Mouse (Mus musculus) neural tube, embryonic 14.5 days (tissue): ENCODE measurements around the gene Hnrnpa3. TPM values are rescaled to one million over a fixed set of nuclear protein-coding genes. Genes with fewer than 3 reads are reported as not detected.
"Not testable (repeated sequence)": the region's sequence is repeated elsewhere in the genome, so short reads cannot be mapped to it uniquely, and the experiment has no call there.

Experiments
- ATAC-seq: fragments of 200-750 bp; cut with Nextera tagmentation; 2 replicates; pipeline ENCODE4 v1.8.0; 2017; ENCODE audit warnings: low read depth, mild to moderate bottlenecking, moderate TSS enrichment, moderate library complexity
- H3K27ac ChIP-seq: fragments of 300-500 bp; sonication (generic); 2 replicates; pipeline ENCODE4 v1.5.1; 2014; ENCODE audit warnings: low read depth, mild to moderate bottlenecking, control low read depth, low read length, moderate library complexity, mixed read lengths
- H3K27me3 ChIP-seq: fragments of 300-500 bp; sonication (generic); 2 replicates; pipeline ENCODE4 v1.6.1; 2014; ENCODE audit warnings: low read length; ENCODE audit not compliant: control insufficient read depth, insufficient read depth
- H3K36me3 ChIP-seq: fragments of 300-500 bp; sonication (generic); 2 replicates; pipeline ENCODE4 v1.6.1; 2014; ENCODE audit warnings: low read length, mixed read lengths; ENCODE audit not compliant: control insufficient read depth, insufficient read depth
- H3K4me1 ChIP-seq: fragments of 300-500 bp; sonication (generic); 2 replicates; pipeline ENCODE4 v1.6.1; 2014; ENCODE audit warnings: low read length; ENCODE audit not compliant: control insufficient read depth, insufficient read depth
- H3K4me2 ChIP-seq: fragments of 300-500 bp; sonication (generic); 2 replicates; pipeline ENCODE4 v1.6.1; 2014; ENCODE audit warnings: mild to moderate bottlenecking, low read depth, low read length, control low read depth
- H3K4me3 ChIP-seq: fragments of 300-500 bp; sonication (generic); 2 replicates; pipeline ENCODE4 v1.5.1; 2014; ENCODE audit warnings: low read depth, low read length, control low read depth, mixed read lengths
- H3K9ac ChIP-seq: fragments of 300-500 bp; sonication (generic); replicated peaks from 2 replicates; pipeline ENCODE4 v1.6.1; 2014; ENCODE audit warnings: low read depth, mild to moderate bottlenecking, control low read depth, low read length, mixed read lengths
- H3K9me3 ChIP-seq: fragments of 300-500 bp; sonication (generic); 2 replicates; pipeline ENCODE4 v1.6.1; 2016; ENCODE audit warnings: low read length; ENCODE audit not compliant: control insufficient read depth
- WGBS: fragments of 180-500 bp; shearing (Covaris S2); extraction: QIAGEN DNeasy Blood & Tissue Kit; methylation state at CpG from one replicate; pipeline ENCODE4 v1.1.7; 2014; 5-methylcytosine and 5-hydroxymethylcytosine counted together
- polyA plus RNA-seq: library from polyadenylated mRNA; unstranded; fragments of >200 nt; fragmentation: Nextera tagmentation; extraction: Ambion mirVana; gene quantifications from 2 replicates; pipeline ENCODE4 v1.2.1, GENCODE M21; 2014

The Hnrnpa3 gene
- polyA plus RNA-seq = 130 and 168 TPM in 2 replicates

DNA sequence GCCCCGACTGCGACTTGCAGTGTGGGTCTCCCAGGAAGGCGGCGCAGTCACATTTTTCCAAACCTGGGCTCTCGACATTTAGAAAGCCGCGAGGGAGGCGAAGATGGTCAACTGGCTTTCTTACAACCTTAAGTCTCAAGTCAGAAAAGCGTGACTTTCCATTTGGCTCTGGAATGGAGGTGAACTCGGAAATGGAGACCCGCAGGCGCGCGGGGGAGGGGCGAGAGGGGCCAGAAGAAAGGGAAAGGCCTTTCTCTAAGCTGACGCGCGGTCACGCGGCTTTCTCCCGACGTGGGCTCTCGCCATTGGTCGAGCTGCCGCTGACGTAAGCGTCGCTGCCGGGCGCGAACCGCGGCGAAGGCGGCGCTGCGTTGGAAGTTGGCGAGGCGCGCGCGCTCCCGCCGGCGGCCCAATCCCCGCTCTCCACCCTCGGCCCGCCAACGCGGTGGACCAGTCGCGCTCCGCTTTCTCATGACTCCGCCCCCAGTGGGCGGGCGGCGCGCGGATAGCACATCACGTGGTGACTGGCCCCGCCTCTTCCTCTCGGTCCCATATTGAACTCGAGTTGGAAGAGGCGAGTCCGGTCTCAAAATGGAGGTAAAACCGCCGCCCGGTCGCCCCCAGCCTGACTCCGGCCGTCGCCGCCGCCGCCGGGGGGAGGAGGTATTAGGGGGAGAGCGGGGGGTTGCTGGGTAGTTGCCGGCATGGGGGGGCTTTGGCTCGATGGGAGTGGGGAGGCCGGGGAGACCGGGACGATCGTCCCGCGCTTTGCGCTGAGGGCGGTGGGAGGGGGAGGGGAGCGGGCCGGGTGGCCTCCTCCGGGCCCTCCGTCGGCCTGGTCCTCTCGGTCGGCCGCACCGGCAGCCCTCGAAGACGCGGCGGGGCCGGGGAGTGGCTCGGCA is at the start of gene Hnrnpa3:
Gene Hnrnpa3 (plus strand): TSS at position 535 of the 902 bp plus-strand sequence.
- Histone ChIP-seq H3K27ac (peak within 1 kb of the TSS; percentile 100), H3K27me3 (no peaks in the 10 kb centered on the region), H3K36me3 (peaks cover 17% of the 10 kb centered on the region), H3K4me1 (peaks cover 10% of the 10 kb centered on the region), H3K4me3 (peak within 1 kb of the TSS; percentile 73), H3K4me2 (peak within 1 kb of the TSS; percentile 74), H3K9ac (peak within 1 kb of the TSS; percentile 87), H3K9me3 (no peaks in the 10 kb centered on the region)
- peak; percentile 95 for ATAC-seq
- WGBS = under 1% methylated on average over 78 of the region's 102 CpGs

GRCm38 (mm10) chr2:75609971-75610370 is 49.1 kb upstream of the Hnrnpa3 start:
- Histone ChIP-seq H3K27me3 (no peaks in the 10 kb centered on the region), H3K36me3 (no peaks in the 10 kb centered on the region), H3K4me2 (peak overlapping the region; percentile 36; the same call in 1 of the 2 replicates), H3K9ac (0 out of 2 replicates have a peak overlapping the region, but pooled peaks have one; percentile 7), H3K4me1 (peaks cover 9% of the 10 kb centered on the region; the same call in 1 of the 2 replicates), H3K4me3 (no peak overlapping the region; the same call in 1 of the 2 replicates), H3K27ac (no peak overlapping the region), H3K9me3 (no peaks in the 10 kb centered on the region)
- no peak for ATAC-seq
- 70% methylated on average over 15 of the region's 15 CpGs for WGBS

GRCm38 (mm10) chr2:75610602-75611001 is 48.5 kb upstream of the Hnrnpa3 start:
- not testable (repeated sequence) for H3K4me3 ChIP-seq, H3K27me3 ChIP-seq, H3K4me1 ChIP-seq, H3K9me3 ChIP-seq, ATAC-seq, H3K36me3 ChIP-seq, H3K27ac ChIP-seq, H3K9ac ChIP-seq, H3K4me2 ChIP-seq
- 89% methylated on average over 7 of the region's 7 CpGs for WGBS

- H3K27me3 ChIP-seq = no peaks in the 10 kb centered on the region
- peaks cover 9% of the 10 kb centered on the region; the same call in 1 of the 2 replicates for H3K4me1 ChIP-seq
- no peak overlapping the region for H3K9ac ChIP-seq
- no peaks in the 10 kb centered on the region for H3K9me3 ChIP-seq
- no peaks in the 10 kb centered on the region for H3K36me3 ChIP-seq
- 86% methylated on average over 15 of the region's 15 CpGs for whole genome bisulfite sequencing
- no peak overlapping the region for H3K27ac ChIP-seq
- H3K4me2 ChIP-seq = no peak overlapping the region
- no peak for ATAC-seq
- H3K4me3 ChIP-seq = no peak overlapping the region
Observed at GRCm38 (mm10) chr2:75611041-75611805, 47.8 kb upstream of the Hnrnpa3 start.

DNA sequence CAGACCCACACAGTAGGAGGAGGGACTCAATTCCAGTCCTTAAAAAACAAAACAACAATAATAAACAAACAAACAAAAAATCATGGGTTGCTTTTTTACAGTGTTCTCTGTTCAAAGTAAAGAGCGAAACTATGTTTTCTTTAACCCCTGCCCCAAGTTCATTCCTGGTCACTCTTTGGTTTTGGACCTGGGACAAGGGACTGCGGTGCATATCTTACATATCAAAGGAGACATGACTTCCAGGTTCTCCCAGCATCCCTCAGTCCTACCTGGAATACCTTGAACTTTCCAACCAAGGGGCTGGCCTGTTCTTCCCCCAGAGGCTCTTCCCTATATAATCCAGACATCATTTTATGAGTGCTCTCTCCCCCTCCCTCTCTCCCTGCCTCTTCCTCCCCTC is 47.1 kb upstream of the Hnrnpa3 start:
- no peaks in the 10 kb centered on the region for H3K36me3 ChIP-seq
- peaks cover 9% of the 10 kb centered on the region; the same call in 1 of the 2 replicates for H3K4me1 ChIP-seq
- no peaks in the 10 kb centered on the region for H3K9me3 ChIP-seq
- H3K9ac ChIP-seq = no peak overlapping the region
- H3K4me2 ChIP-seq = no peak overlapping the region
- H3K27ac ChIP-seq = no peak overlapping the region
- WGBS = 95% methylated on average over 2 of the region's 2 CpGs
- ATAC-seq = no peak
- no peak overlapping the region for H3K4me3 ChIP-seq
- H3K27me3 ChIP-seq = no peaks in the 10 kb centered on the region

DNA sequence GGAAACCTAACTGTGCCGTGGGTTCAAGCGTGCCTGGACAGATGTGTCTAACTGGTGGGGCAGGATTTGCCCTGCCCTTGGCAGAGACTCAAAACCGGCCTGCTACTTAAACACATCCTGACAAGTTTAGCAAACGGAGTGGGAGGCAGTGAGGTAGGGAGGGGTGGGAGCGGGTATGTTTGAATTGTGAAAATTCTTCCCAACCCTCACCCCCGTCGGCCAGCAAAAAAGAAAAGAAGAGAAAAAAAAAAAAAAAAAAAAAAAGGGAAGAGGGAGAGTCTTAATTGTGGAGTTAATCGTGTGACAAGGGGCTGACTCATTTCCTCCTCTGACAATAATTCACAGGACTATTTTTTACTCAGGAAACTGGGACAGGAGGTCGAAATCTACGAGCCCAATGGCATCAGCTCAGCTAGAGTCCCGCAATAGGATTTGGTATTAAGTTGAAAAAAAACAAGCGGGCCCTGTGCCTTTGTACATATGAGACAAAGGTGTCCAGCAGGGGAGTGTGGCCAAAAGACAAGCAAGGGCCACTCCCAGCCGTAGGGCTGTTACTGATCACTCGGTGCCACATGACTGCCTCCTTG is 46.0 kb upstream of the Hnrnpa3 start:
- no peaks in the 10 kb centered on the region for H3K9me3 ChIP-seq
- H3K4me1 ChIP-seq = peaks cover 4% of the 10 kb centered on the region; the same call in 1 of the 2 replicates
- no peak overlapping the region for H3K4me2 ChIP-seq
- H3K4me3 ChIP-seq = no peak overlapping the region
- H3K27ac ChIP-seq = no peak overlapping the region
- H3K9ac ChIP-seq = no peak overlapping the region
- 22% methylated on average over 14 of the region's 14 CpGs for WGBS
- no peak for ATAC-seq
- no peaks in the 10 kb centered on the region for H3K27me3 ChIP-seq
- no peaks in the 10 kb centered on the region for H3K36me3 ChIP-seq

DNA sequence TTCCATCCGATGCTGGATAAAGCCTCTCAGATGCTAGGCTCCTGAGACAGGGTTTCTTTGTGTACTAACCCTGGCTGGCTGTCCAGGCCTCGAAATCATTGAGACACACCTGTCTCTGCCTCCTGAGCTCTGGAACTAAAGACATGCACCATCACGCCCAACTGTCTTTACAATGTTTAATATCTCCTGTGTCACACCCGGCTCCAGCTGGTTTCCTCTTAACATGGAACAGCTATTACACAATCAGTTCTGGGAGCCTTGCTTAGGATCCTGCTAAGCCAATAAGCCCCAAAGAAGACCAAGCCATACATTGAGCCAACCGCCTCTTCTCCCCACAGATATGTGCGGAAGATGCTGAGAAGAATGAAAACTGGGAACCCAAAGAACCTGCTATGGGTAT is 44.5 kb upstream of the Hnrnpa3 start:
- Histone ChIP-seq H3K27me3 (no peaks in the 10 kb centered on the region), H3K9ac (no peak overlapping the region), H3K4me1 (no peaks in the 10 kb centered on the region), H3K27ac (no peak overlapping the region), H3K9me3 (no peaks in the 10 kb centered on the region), H3K4me3 (no peak overlapping the region), H3K4me2 (no peak overlapping the region), H3K36me3 (no peaks in the 10 kb centered on the region)
- WGBS = 94% methylated on average over 6 of the region's 6 CpGs
- ATAC-seq = no peak

DNA sequence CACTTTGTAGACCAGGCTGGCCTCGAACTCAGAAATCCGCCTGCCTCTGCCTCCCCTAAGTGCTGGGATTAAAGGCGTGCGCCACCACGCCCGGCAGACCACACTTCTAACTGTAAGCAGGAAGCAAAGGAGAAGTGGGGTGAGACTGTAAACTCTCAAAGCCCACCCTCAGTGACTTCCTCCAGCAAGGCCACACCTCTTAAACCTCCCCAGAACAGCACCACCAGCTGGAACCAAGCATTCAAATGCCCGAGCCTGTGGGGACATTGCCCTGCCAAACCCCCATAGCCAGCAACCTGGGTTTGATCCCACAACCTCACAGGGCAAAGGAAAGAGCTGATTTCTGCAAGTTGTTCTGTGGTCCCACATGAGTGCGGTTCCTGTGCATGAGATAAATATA is 42.1 kb upstream of the Hnrnpa3 start:
- Histone ChIP-seq H3K4me2 (no peak overlapping the region), H3K4me3 (no peak overlapping the region), H3K9ac (no peak overlapping the region), H3K36me3 (no peaks in the 10 kb centered on the region), H3K27ac (no peak overlapping the region), H3K4me1 (no peaks in the 10 kb centered on the region), H3K27me3 (no peaks in the 10 kb centered on the region), H3K9me3 (no peaks in the 10 kb centered on the region)
- 95% methylated on average over 8 of the region's 8 CpGs for WGBS
- ATAC-seq = no peak
